ENCODE assay signal across 8 mouse cellular contexts in the genomic region with DNA sequence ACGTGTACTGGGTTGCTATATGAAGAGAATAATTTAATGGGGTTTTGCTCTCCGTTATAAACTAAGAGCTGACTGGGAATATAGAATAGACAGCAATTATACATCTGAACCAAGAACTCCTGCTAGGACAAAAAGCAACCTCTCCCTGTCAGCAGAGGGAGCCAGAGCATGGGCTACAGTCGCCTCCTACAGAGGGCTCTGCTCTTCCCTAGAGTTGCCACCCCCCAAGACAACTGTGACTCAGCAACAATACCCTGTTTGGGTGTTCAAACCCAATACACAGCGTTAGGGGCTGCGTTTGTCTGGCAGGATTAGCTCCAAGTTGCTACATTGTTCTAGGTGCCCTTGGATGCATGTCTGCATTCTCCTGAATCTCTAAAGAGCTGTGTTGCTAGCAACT. TPM values are rescaled to one million over a fixed set of nuclear protein-coding genes. Genes with fewer than 3 reads are reported as not detected.
DNase-seq lines count a peak whose midpoint lies in the region; ATAC-seq and TF ChIP-seq lines count a peak whose summit lies in the region.

No protein-coding gene starts in this region.

- no peaks in the 10 kb centered on the region for H3K36me3 ChIP-seq in forebrain, embryonic 10.5 days (replicated peaks)
- H3K36me3 ChIP-seq in forebrain, embryonic 12.5 days (replicated peaks) = no peaks in the 10 kb centered on the region
- H3K36me3 ChIP-seq in ES-E14 (ENCODE audit: control insufficient read depth, insufficient read depth, low read length, poor library complexity, severe bottlenecking) = no peaks in the 10 kb centered on the region
- no peaks in the 10 kb centered on the region for H3K36me3 ChIP-seq in limb, embryonic 13.5 days
- no peaks in the 10 kb centered on the region for H3K36me3 ChIP-seq in midbrain, embryonic 14.5 days (ENCODE audit: control insufficient read depth, insufficient read depth, low read length)
- H3K36me3 ChIP-seq in stomach, postnatal 0 days (ENCODE audit: control insufficient read depth, insufficient read depth, low read length) = no peaks in the 10 kb centered on the region

- TF ChIP-seq EP300 in stomach, postnatal 0 days (optimal IDR thresholded peaks at IDR 0.05) = no peak

- peak overlapping the region; percentile 44 for H3K27ac ChIP-seq in forebrain, embryonic 10.5 days
- H3K27ac ChIP-seq in forebrain, embryonic 12.5 days = no peak overlapping the region
- H3K27ac ChIP-seq in ES-E14 (ENCODE audit: insufficient read depth, low read depth, low read length, poor library complexity, severe bottlenecking) = no peak overlapping the region
- H3K27ac ChIP-seq in limb, embryonic 13.5 days = peak overlapping the region; percentile 99; the same call in 1 of the 2 replicates
- H3K27ac ChIP-seq in midbrain, embryonic 14.5 days (replicated peaks; ENCODE audit: low read depth, low read length) = peak overlapping the region; percentile 100
- no peak overlapping the region for H3K27ac ChIP-seq in stomach, postnatal 0 days (replicated peaks)

- peak; percentile 87 for TF ChIP-seq CTCF in stomach, postnatal 0 days (IDR thresholded peaks at IDR 0.05; ENCODE audit: low read depth)

- 0 out of 2 replicates have a peak, but pooled peaks cover 3% of the 10 kb centered on the region for H3K27me3 ChIP-seq in forebrain, embryonic 10.5 days (ENCODE audit: poor library complexity, severe bottlenecking)
- no peaks in the 10 kb centered on the region for H3K27me3 ChIP-seq in forebrain, embryonic 12.5 days
- H3K27me3 ChIP-seq in limb, embryonic 13.5 days = 0 out of 2 replicates have a peak, but pooled peaks cover 3% of the 10 kb centered on the region
- no peaks in the 10 kb centered on the region for H3K27me3 ChIP-seq in midbrain, embryonic 14.5 days (ENCODE audit: control insufficient read depth, insufficient read depth, low read length)
- H3K27me3 ChIP-seq in stomach, postnatal 0 days (ENCODE audit: control insufficient read depth, insufficient read depth, low read length) = no peaks in the 10 kb centered on the region

- no peak overlapping the region for H3K4me2 ChIP-seq in forebrain, embryonic 12.5 days
- H3K4me2 ChIP-seq in limb, embryonic 13.5 days (replicated peaks) = peak overlapping the region; percentile 69; the same call in 1 of the 2 replicates
- 0 out of 2 replicates have a peak overlapping the region, but pooled peaks have one; percentile 4 for H3K4me2 ChIP-seq in midbrain, embryonic 14.5 days (ENCODE audit: low read length)
- H3K4me2 ChIP-seq in stomach, postnatal 0 days (replicated peaks; ENCODE audit: low read depth) = no peak overlapping the region

- H3K4me1 ChIP-seq in forebrain, embryonic 10.5 days = peaks cover 56% of the 10 kb centered on the region
- peaks cover 36% of the 10 kb centered on the region for H3K4me1 ChIP-seq in forebrain, embryonic 12.5 days
- H3K4me1 ChIP-seq in ES-E14 (ENCODE audit: control insufficient read depth in 2 of 2, insufficient read depth in 2 of 2, low read length in 2 of 2, poor library complexity in 1 of 2) = peaks cover 8 to 14% of the 10 kb centered on the region in 2 experiments
- peaks cover 47% of the 10 kb centered on the region for H3K4me1 ChIP-seq in limb, embryonic 13.5 days
- peaks cover 29% of the 10 kb centered on the region for H3K4me1 ChIP-seq in midbrain, embryonic 14.5 days (ENCODE audit: control insufficient read depth, insufficient read depth, low read length)
- H3K4me1 ChIP-seq in stomach, postnatal 0 days (replicated peaks; ENCODE audit: control insufficient read depth, insufficient read depth) = no peaks in the 10 kb centered on the region; the same call in 1 of the 2 replicates

- H3K4me3 ChIP-seq in forebrain, embryonic 10.5 days = no peak overlapping the region
- H3K4me3 ChIP-seq in forebrain, embryonic 12.5 days (replicated peaks) = no peak overlapping the region
- no peak overlapping the region for H3K4me3 ChIP-seq in ES-E14 (ENCODE audit: insufficient read depth in 1 of 2, low read depth in 1 of 2, low read length in 2 of 2, poor library complexity in 1 of 2, severe bottlenecking in 1 of 2)
- H3K4me3 ChIP-seq in limb, embryonic 13.5 days = no peak overlapping the region
- H3K4me3 ChIP-seq in midbrain, embryonic 14.5 days (replicated peaks; ENCODE audit: low read depth, low read length) = no peak overlapping the region
- H3K4me3 ChIP-seq in stomach, postnatal 0 days (ENCODE audit: low read depth, low read length) = no peak overlapping the region

- DNase-seq in forebrain, embryonic 10.5 days (ENCODE audit: extremely low spot score, low spot score) = peak; percentile 58
- peak; percentile 71 for DNase-seq in ES-E14 (ENCODE audit: low read depth, low spot score)
- DNase-seq in cerebellum, postnatal 25 days = peak; percentile 40 to 65
- DNase-seq in midbrain, embryonic 14.5 days = peak; percentile 80
- DNase-seq in stomach, postnatal 0 days (ENCODE audit: low spot score) = peak; percentile 71

- 7% methylated on average over 5 of the region's 5 CpGs for WGBS in forebrain, embryonic 10.5 days
- 10% methylated on average over 5 of the region's 5 CpGs for WGBS in forebrain, embryonic 12.5 days
- WGBS in limb, embryonic 13.5 days = 17% methylated on average over 5 of the region's 5 CpGs
- WGBS in midbrain, embryonic 14.5 days = 8% methylated on average over 5 of the region's 5 CpGs
- 16% methylated on average over 5 of the region's 5 CpGs for WGBS in stomach, postnatal 0 days

- no peaks in the 10 kb centered on the region for H3K9me3 ChIP-seq in forebrain, embryonic 10.5 days
- no peaks in the 10 kb centered on the region for H3K9me3 ChIP-seq in forebrain, embryonic 12.5 days
- no peaks in the 10 kb centered on the region for H3K9me3 ChIP-seq in ES-E14 (ENCODE audit: control insufficient read depth, insufficient read depth, low read depth, low read length)
- no peaks in the 10 kb centered on the region for H3K9me3 ChIP-seq in limb, embryonic 13.5 days
- H3K9me3 ChIP-seq in midbrain, embryonic 14.5 days (ENCODE audit: control insufficient read depth, low read length) = no peaks in the 10 kb centered on the region
- H3K9me3 ChIP-seq in stomach, postnatal 0 days (ENCODE audit: control insufficient read depth, low read length) = no peaks in the 10 kb centered on the region

- no peak overlapping the region for H3K9ac ChIP-seq in forebrain, embryonic 12.5 days
- no peak overlapping the region for H3K9ac ChIP-seq in ES-E14 (ENCODE audit: insufficient read depth, low read depth, low read length, poor library complexity, severe bottlenecking)
- H3K9ac ChIP-seq in limb, embryonic 13.5 days = no peak overlapping the region
- no peak overlapping the region for H3K9ac ChIP-seq in midbrain, embryonic 14.5 days (replicated peaks; ENCODE audit: low read length)
- no peak overlapping the region for H3K9ac ChIP-seq in stomach, postnatal 0 days (ENCODE audit: low read length)

- in situ Hi-C loops in ES-E14 (cut with MboI; ENCODE audit: low sequenced_read_pairs in 2 of 2, unreplicated experiment in 2 of 2) = loop anchor here in 1 of 2 experiments (5.0 kb wide), 1 partner anchor 342 kb away; no protein-coding TSS in a partner anchor

- no peak for ATAC-seq in forebrain, embryonic 12.5 days (ENCODE audit: low FRiP score)
- peak; percentile 34 to 57; a peak in 3 of 4 replicates for ATAC-seq in hematopoietic stem cell, adult 5-6 weeks (replicated peaks in 1 of 2; ENCODE audit: insufficient read depth in 1 of 2, low FRiP score in 2 of 2, low TSS enrichment in 1 of 2, low read depth in 1 of 2, poor library complexity in 2 of 2, severe bottlenecking in 2 of 2)
- no peak for ATAC-seq in limb, embryonic 13.5 days (ENCODE audit: low FRiP score, low read depth)
- no peak for ATAC-seq in midbrain, embryonic 14.5 days (ENCODE audit: low FRiP score, low TSS enrichment)
- ATAC-seq in stomach, postnatal 0 days (ENCODE audit: low FRiP score, low TSS enrichment) = no peak

TF ChIP-seq in ES-E14, 5 proteins besides CTCF, POLR2A, EP300 and RAD21:
- TF ChIP-seq ZNF384 (IDR thresholded peaks at IDR 0.05; ENCODE audit: low read depth, low read length) (no peak), MAFK (IDR thresholded peaks at IDR 0.05; ENCODE audit: insufficient read depth, low read depth, low read length) (peak; percentile 99), HCFC1 (IDR thresholded peaks at IDR 0.05; ENCODE audit: borderline replicate concordance, insufficient read depth, low read length) (no peak), CHD2 (IDR thresholded peaks at IDR 0.05; ENCODE audit: low read depth, low read length) (no peak), ZC3H11A (IDR thresholded peaks at IDR 0.05; ENCODE audit: borderline replicate concordance, low read depth, low read length) (peak; percentile 78; the same call in 1 of the 2 replicates)

RNA-seq across cellular contexts. Expression of a gene that starts 1.6 kb away (rescaled TPM):
- polyA plus RNA-seq in forebrain, embryonic 10.5 days (2016; fragmentation: Nextera tagmentation; extraction: Ambion mirVana) = 15.7 and 16.2 TPM in 2 replicates
- 10.9 and 11.0 TPM in 2 replicates for polyA plus RNA-seq in forebrain, embryonic 12.5 days (2016; fragmentation: Nextera tagmentation; extraction: Ambion mirVana)
- total RNA-seq in ES-E14 (2012; rRNA removed) = 21.7 and 24.5 TPM in 2 replicates
- 1.1 and 2.8 TPM in 2 replicates for total RNA-seq in hematopoietic stem cell, adult 5-6 weeks (2017)
- polyA plus RNA-seq in limb, embryonic 13.5 days (2015; fragmentation: Nextera tagmentation; extraction: Ambion mirVana) = 7.3 and 8.1 TPM in 2 replicates
- 6.3 and 6.4 TPM in 2 replicates for polyA plus RNA-seq in midbrain, embryonic 14.5 days (2014; fragmentation: Nextera tagmentation; extraction: Ambion mirVana)
- 12.1 and 12.6 TPM in 2 replicates for polyA plus RNA-seq in stomach, postnatal 0 days (2015; fragmentation: Nextera tagmentation; extraction: Ambion mirVana)

RNA-seq across cellular contexts. Expression of a gene that starts 21.3 kb away (rescaled TPM):
- polyA plus RNA-seq in forebrain, embryonic 10.5 days (2016; fragmentation: Nextera tagmentation; extraction: Ambion mirVana) = 96.1 and 101 TPM in 2 replicates
- polyA plus RNA-seq in forebrain, embryonic 12.5 days (2016; fragmentation: Nextera tagmentation; extraction: Ambion mirVana) = 81.4 and 82.7 TPM in 2 replicates
- total RNA-seq in ES-E14 (2012; rRNA removed) = 75.0 and 97.6 TPM in 2 replicates
- 160 and 191 TPM in 2 replicates for total RNA-seq in hematopoietic stem cell, adult 5-6 weeks (2017)
- 78.3 and 80.3 TPM in 2 replicates for polyA plus RNA-seq in limb, embryonic 13.5 days (2015; fragmentation: Nextera tagmentation; extraction: Ambion mirVana)
- polyA plus RNA-seq in midbrain, embryonic 14.5 days (2014; fragmentation: Nextera tagmentation; extraction: Ambion mirVana) = 48.5 and 57.6 TPM in 2 replicates
- polyA plus RNA-seq in stomach, postnatal 0 days (2015; fragmentation: Nextera tagmentation; extraction: Ambion mirVana) = 37.1 and 39.2 TPM in 2 replicates

RNA-seq across cellular contexts. Expression of a gene that starts 50.2 kb away (rescaled TPM):
- polyA plus RNA-seq in forebrain, embryonic 10.5 days (2016; fragmentation: Nextera tagmentation; extraction: Ambion mirVana) = 42.8 and 45.1 TPM in 2 replicates
- 61.3 and 64.6 TPM in 2 replicates for polyA plus RNA-seq in forebrain, embryonic 12.5 days (2016; fragmentation: Nextera tagmentation; extraction: Ambion mirVana)
- 44.9 and 62.8 TPM in 2 replicates for total RNA-seq in ES-E14 (2012; rRNA removed)
- total RNA-seq in hematopoietic stem cell, adult 5-6 weeks (2017) = 60.3 and 71.8 TPM in 2 replicates
- 43.8 and 52.2 TPM in 2 replicates for polyA plus RNA-seq in limb, embryonic 13.5 days (2015; fragmentation: Nextera tagmentation; extraction: Ambion mirVana)
- polyA plus RNA-seq in midbrain, embryonic 14.5 days (2014; fragmentation: Nextera tagmentation; extraction: Ambion mirVana) = 42.5 and 54.5 TPM in 2 replicates
- polyA plus RNA-seq in stomach, postnatal 0 days (2015; fragmentation: Nextera tagmentation; extraction: Ambion mirVana) = 148 and 155 TPM in 2 replicates

Comparison
In these comparisons a context has a peak if more than half of its experiments do, and no peak if none do; other contexts are left out.
1. H3K27ac ChIP-seq: peak in forebrain, embryonic 10.5 days (single experiment), limb, embryonic 13.5 days (single experiment) and midbrain, embryonic 14.5 days (single experiment); none in forebrain, embryonic 12.5 days (single experiment), ES-E14 (single experiment) and stomach, postnatal 0 days (single experiment).
2. ATAC-seq: peak in hematopoietic stem cell, adult 5-6 weeks (2 of 2); none in forebrain, embryonic 12.5 days (single experiment), limb, embryonic 13.5 days (single experiment), midbrain, embryonic 14.5 days (single experiment) and stomach, postnatal 0 days (single experiment).
3. H3K4me2 ChIP-seq: peak in limb, embryonic 13.5 days (single experiment) and midbrain, embryonic 14.5 days (single experiment); none in forebrain, embryonic 12.5 days (single experiment) and stomach, postnatal 0 days (single experiment).
4. Peak in every context shown above with its lines, with median percentiles within 50 percentile points of each other: DNase-seq.